Mouse (Mus musculus): ENCODE results near the gene Fgd2. TPM values are rescaled to one million over a fixed set of nuclear protein-coding genes. Genes with fewer than 3 reads are reported as not detected.

The Fgd2 gene
- polyA plus RNA-seq, 1 experiment from 2014 or later = 29.2 TPM

DNA sequence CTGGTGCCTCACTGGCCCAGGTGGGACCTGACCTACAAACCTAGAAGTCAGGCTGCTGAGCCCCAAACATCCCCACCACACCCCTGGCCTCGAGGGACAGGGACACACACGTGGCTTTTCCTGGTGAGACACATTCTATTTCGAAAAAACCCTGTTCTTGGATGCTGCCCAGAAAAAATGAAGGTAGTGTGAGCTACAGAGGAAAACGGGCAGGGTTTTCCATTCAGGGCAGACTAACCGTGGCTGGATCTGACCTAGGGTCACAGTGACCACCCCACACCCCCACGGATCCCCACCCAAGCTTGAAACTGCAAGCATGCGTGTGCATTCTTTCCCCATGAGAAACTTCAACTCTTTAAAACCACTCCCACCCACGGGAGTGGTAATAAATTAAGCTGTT, 67.5 kb downstream of the Fgd2 start:
- no peaks in the 10 kb centered on the region for H3K36me3 ChIP-seq (ENCODE audit: inconsistent target)
- H3K4me3 ChIP-seq (ENCODE audit: inconsistent target) = no peak overlapping the region
- H3K27ac ChIP-seq = no peak overlapping the region
- H3K79me2 ChIP-seq (ENCODE audit: inconsistent target) = peaks cover 2% of the 10 kb centered on the region; the same call in 1 of the 2 replicates
- 52% methylated on average over 8 of the region's 8 CpGs for WGBS (ENCODE audit: missing documents)

DNA sequence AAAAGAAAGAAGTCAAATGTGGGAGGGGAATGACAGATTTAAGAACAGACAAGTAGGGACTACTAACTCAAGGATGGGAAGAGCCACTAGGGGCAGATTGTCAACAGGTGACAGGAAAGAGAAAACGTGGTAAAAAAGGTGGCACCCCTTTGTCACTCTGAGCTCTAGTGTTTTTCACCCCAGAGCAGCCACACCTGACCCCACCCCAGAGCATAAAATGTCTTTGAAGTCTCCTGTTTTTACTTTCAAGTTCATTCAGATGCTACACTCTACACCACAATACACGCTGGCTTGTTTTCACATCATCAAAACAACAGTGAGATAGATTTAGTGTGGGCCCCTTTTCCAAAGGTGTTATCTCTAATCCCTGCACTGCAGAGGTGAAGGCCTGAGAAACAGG, 68.1 kb downstream of the Fgd2 start:
- Histone ChIP-seq H3K79me2 (ENCODE audit: inconsistent target) (peaks cover 9% of the 10 kb centered on the region; the same call in 1 of the 2 replicates), H3K36me3 (ENCODE audit: inconsistent target) (no peaks in the 10 kb centered on the region), H3K27ac (no peak overlapping the region), H3K4me3 (ENCODE audit: inconsistent target) (no peak overlapping the region)
- WGBS (ENCODE audit: missing documents) = 85% methylated on average over 2 of the region's 2 CpGs

Other genes starting within 250 kb of the Fgd2 start
- gene Rab44, start 246.8 kb upstream of the Fgd2 start, polyA plus RNA-seq (2018) = 0.33 to 1.5 TPM (median 0.94 TPM) in 3 replicates
- not detected in 3 replicates for gene Cpne5, start 122.7 kb upstream of the Fgd2 start, polyA plus RNA-seq (2018)
- gene Ppil1, start 96.7 kb upstream of the Fgd2 start, polyA plus RNA-seq (2018) = 10.6 to 36.8 TPM (median 15.8 TPM) in 3 replicates
- 108 to 138 TPM (median 122 TPM) in 3 replicates for gene BC004004, start 92.1 kb upstream of the Fgd2 start, polyA plus RNA-seq (2018)
- 0.22 TPM in 1 of 3 replicates, not detected in the others for gene Pi16, start 43.2 kb upstream of the Fgd2 start, polyA plus RNA-seq (2018)
- gene Mtch1, start 13.0 kb upstream of the Fgd2 start, polyA plus RNA-seq (2018) = 107 to 155 TPM (median 130 TPM) in 3 replicates
- 30.0 to 53.7 TPM (median 48.6 TPM) in 3 replicates for gene Pim1, start 129.8 kb downstream of the Fgd2 start, polyA plus RNA-seq (2018)
- not detected in 3 replicates for gene Gm17657, start 188.7 kb downstream of the Fgd2 start, polyA plus RNA-seq (2018)
- 9.9 to 13.7 TPM (median 10.5 TPM) in 3 replicates for gene Tbc1d22b, start 188.9 kb downstream of the Fgd2 start, polyA plus RNA-seq (2018)
- gene Tmem217, start 191.5 kb downstream of the Fgd2 start, polyA plus RNA-seq (2018) = 0.67 TPM in 1 of 3 replicates, not detected in the others